Mouse (Mus musculus) liver, adult (tissue): ENCODE results near the gene Rbm44.

Experiments used
- GATA4 ChIP-seq: IDR thresholded peaks from 2 replicates; pipeline ENCODE4 v1.6.1; 2014; ENCODE audit warnings: mild to moderate bottlenecking, low read length; ENCODE audit not compliant: insufficient replicate concordance

Rbm44 gene

GRCm38 (mm10) chr1:91188851-91189460, 44.1 kb downstream of the Rbm44 start:
- TF ChIP-seq GATA4 = no peak

- TF ChIP-seq GATA4 = no peak
Observed at GRCm38 (mm10) chr1:91192184-91192583, 47.3 kb downstream of the Rbm44 start.

GRCm38 (mm10) chr1:91193242-91193641, 48.4 kb downstream of the Rbm44 start:
- no peak for TF ChIP-seq GATA4

- no peak for TF ChIP-seq GATA4
Observed at GRCm38 (mm10) chr1:91193680-91194079, 48.8 kb downstream of the Rbm44 start.

- TF ChIP-seq GATA4 = no peak
Observed at GRCm38 (mm10) chr1:91199793-91200192, 54.9 kb downstream of the Rbm44 start.

- no peak for TF ChIP-seq GATA4
Observed at GRCm38 (mm10) chr1:91201122-91201521, 56.2 kb downstream of the Rbm44 start.

- no peak for TF ChIP-seq GATA4
Observed at GRCm38 (mm10) chr1:91204221-91204765, 59.4 kb downstream of the Rbm44 start.

GRCm38 (mm10) chr1:91205651-91206050, 60.8 kb downstream of the Rbm44 start:
- TF ChIP-seq GATA4 = no peak

- TF ChIP-seq GATA4 = no peak
Observed at GRCm38 (mm10) chr1:91206336-91206735, 61.4 kb downstream of the Rbm44 start.

GRCm38 (mm10) chr1:91206873-91207272, 62.0 kb downstream of the Rbm44 start:
- TF ChIP-seq GATA4 = no peak

- TF ChIP-seq GATA4 = no peak
Observed at GRCm38 (mm10) chr1:91207334-91208074, 62.6 kb downstream of the Rbm44 start.

GRCm38 (mm10) chr1:91209343-91209742, 64.5 kb downstream of the Rbm44 start:
- TF ChIP-seq GATA4 = no peak

- no peak for TF ChIP-seq GATA4
Observed at GRCm38 (mm10) chr1:91209785-91210184, 64.9 kb downstream of the Rbm44 start.

GRCm38 (mm10) chr1:91211099-91211498, 66.2 kb downstream of the Rbm44 start:
- TF ChIP-seq GATA4 = no peak

- no peak for TF ChIP-seq GATA4
Observed at GRCm38 (mm10) chr1:91211591-91212008, 66.7 kb downstream of the Rbm44 start.

- TF ChIP-seq GATA4 = no peak
Observed at GRCm38 (mm10) chr1:91215264-91215663, 70.4 kb downstream of the Rbm44 start.
